Mouse (Mus musculus) hindbrain, embryonic 13.5 days (tissue): ENCODE data around the gene Il10rb. TPM values are rescaled to one million over a fixed set of nuclear protein-coding genes. Genes with fewer than 3 reads are reported as not detected.

Experiments used
- ATAC-seq: fragments of 200-750 bp; cut with Nextera tagmentation; 2 replicates; pipeline ENCODE4 v1.8.0; 2017; ENCODE audit warnings: moderate TSS enrichment; ENCODE audit not compliant: low FRiP score
- H3K27ac ChIP-seq: fragments of 300-500 bp; sonication (generic); 2 replicates; pipeline ENCODE4 v1.5.1; 2015; ENCODE audit warnings: inconsistent platforms, mild to moderate bottlenecking, moderate library complexity
- H3K27me3 ChIP-seq: fragments of 300-500 bp; sonication (generic); 2 replicates; pipeline ENCODE4 v1.6.1; 2015; ENCODE audit warnings: mild to moderate bottlenecking, inconsistent platforms
- H3K36me3 ChIP-seq: fragments of 300-500 bp; sonication (generic); 2 replicates; pipeline ENCODE4 v1.6.1; 2015; ENCODE audit warnings: mild to moderate bottlenecking, inconsistent platforms
- H3K4me1 ChIP-seq: fragments of 300-500 bp; sonication (generic); replicated peaks from 2 replicates; pipeline ENCODE4 v1.6.1; 2015; ENCODE audit warnings: inconsistent platforms
- H3K4me2 ChIP-seq: fragments of 300-500 bp; sonication (generic); 2 replicates; pipeline ENCODE4 v1.6.1; 2015; ENCODE audit warnings: inconsistent platforms, mild to moderate bottlenecking, moderate library complexity
- H3K4me3 ChIP-seq: fragments of 300-500 bp; sonication (generic); 2 replicates; pipeline ENCODE4 v1.5.1; 2015; ENCODE audit warnings: mild to moderate bottlenecking, inconsistent platforms
- H3K9ac ChIP-seq: fragments of 300-500 bp; sonication (generic); 2 replicates; pipeline ENCODE4 v1.6.1; 2015; ENCODE audit warnings: mild to moderate bottlenecking, inconsistent platforms
- H3K9me3 ChIP-seq: fragments of 300-500 bp; sonication (generic); 2 replicates; pipeline ENCODE4 v1.6.1; 2016; ENCODE audit warnings: inconsistent platforms
- WGBS: fragments of 180-500 bp; shearing (Covaris S2); methylation state at CpG from one replicate; pipeline ENCODE4 v1.1.7; 2015; 5-methylcytosine and 5-hydroxymethylcytosine counted together
- polyA plus RNA-seq: library from polyadenylated mRNA; unstranded; fragments of >200 nt; fragmentation: Nextera tagmentation; extraction: Ambion mirVana; gene quantifications from 2 replicates; pipeline ENCODE4 v1.2.1, GENCODE M21; 2015

The Il10rb gene
- polyA plus RNA-seq, 1 experiment from 2014 or later, result 11.1 TPM

DNA sequence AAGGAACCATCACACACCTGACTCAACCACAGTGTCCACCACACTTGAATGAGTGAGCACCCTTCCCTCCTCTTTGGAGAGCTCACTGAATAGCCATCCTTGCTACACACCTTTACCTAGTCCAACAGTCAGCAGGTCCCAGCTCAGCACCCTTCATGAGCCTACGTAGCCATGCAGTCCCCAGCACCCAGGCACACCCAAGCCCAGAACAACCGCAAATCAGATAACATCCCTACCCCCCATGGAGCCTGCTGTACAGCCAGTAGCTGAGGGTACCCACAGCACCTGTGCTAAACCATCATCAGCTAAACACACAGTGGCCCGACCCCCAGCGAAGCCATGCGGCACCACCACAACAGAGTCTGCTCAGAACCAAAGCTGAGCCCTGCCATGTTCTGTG lies 42.1 kb downstream of the Il10rb start:
- no peaks in the 10 kb centered on the region for H3K36me3 ChIP-seq
- H3K27ac ChIP-seq, result no peak overlapping the region
- no peak overlapping the region for H3K9ac ChIP-seq
- no peak overlapping the region for H3K4me3 ChIP-seq
- H3K9me3 ChIP-seq, result no peaks in the 10 kb centered on the region
- ATAC-seq, result no peak
- no peaks in the 10 kb centered on the region for H3K4me1 ChIP-seq
- H3K4me2 ChIP-seq, result no peak overlapping the region
- WGBS, result 97% methylated on average over 5 of the region's 5 CpGs
- H3K27me3 ChIP-seq, result no peaks in the 10 kb centered on the region

DNA sequence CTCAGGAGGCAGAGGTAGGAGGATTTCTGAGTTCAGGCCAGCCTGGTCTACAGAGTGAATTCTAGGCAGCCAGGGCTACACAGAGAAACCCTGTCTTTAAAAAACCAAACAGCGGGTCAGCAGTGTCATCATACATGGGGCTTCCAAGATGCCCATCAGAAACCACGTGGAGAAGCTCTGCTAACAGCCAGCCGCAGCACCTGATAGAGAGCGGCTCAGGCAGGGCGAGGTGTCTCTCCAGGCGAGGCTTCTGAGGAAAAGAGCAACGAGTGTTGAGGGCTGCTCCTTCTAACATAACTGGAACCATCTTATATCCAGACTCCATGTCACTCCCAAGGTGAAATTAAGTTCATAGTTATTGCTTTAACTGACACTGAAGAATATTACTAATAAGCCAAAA lies 42.9 kb downstream of the Il10rb start:
- H3K4me2 ChIP-seq, result no peak overlapping the region
- no peaks in the 10 kb centered on the region for H3K4me1 ChIP-seq
- no peak overlapping the region for H3K9ac ChIP-seq
- no peak overlapping the region for H3K27ac ChIP-seq
- no peaks in the 10 kb centered on the region for H3K27me3 ChIP-seq
- 84% methylated on average over 7 of the region's 7 CpGs for WGBS
- no peak for ATAC-seq
- no peaks in the 10 kb centered on the region for H3K36me3 ChIP-seq
- no peaks in the 10 kb centered on the region for H3K9me3 ChIP-seq
- H3K4me3 ChIP-seq, result no peak overlapping the region

DNA sequence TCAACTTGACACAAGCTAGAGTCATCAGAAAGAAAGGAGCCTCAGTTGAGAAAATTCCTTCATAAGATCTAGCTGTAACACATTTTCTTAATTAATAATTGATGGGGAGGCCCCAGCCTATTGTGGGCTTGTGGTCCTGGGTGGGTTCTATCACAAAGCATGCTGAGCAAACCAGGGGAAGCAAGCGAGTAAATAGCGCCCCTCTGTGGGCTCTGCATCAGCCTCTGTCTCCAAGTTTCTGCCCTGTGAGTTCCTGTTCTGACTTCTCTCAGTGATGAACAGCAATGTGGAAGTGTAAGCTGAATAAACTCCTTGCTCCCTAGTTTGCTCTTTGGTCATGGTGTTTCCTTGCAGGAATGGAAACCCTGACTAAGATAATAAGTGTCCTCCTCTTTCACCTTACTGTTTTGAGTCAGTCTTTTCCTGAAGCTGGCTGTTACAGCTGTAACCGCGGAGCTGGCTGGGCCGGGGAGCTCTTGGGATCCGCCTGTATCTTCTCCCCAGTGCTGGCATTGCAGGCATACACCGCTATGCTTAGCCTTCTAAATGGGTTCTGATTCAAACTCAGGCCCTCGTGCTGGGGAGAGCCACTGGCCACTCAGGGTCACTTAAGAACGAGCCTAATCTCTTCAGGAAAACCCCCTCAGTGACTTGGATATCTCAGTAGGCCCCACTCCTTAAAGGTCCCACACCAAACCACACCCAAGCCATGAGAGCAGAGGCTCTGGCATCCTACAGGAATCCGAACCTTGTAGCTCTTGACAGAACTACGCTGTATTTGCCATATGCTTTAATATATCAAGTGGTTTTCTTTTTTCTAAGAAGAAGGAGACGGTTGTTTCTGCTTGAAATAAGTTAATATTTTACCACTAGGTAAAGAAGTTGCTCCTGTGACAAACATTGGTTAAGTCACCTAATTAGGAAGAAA lies 44.4 kb downstream of the Il10rb start:
- H3K9me3 ChIP-seq, result no peaks in the 10 kb centered on the region

DNA sequence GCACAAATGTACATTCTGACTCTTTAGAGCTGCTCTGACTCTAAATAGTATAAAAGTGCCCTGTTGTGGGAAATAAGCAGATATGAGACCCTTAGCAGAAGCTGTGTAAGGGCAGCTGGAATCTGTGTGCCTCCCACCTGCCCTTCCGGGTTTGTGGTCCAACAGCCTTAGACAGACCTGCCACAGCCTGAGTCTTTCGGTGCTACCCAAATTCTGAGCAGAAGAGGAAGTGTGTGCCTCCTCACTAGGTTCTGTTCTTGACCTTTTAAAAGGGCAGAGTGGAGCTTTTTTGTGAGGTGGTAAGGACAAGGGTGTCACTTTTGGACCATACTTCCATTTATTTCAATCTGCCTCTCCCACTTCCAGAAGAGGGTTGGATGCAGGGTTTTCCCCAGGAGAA lies 46.0 kb downstream of the Il10rb start:
- Histone ChIP-seq H3K27ac (no peak overlapping the region), H3K4me1 (no peaks in the 10 kb centered on the region), H3K9ac (no peak overlapping the region), H3K27me3 (no peaks in the 10 kb centered on the region), H3K36me3 (no peaks in the 10 kb centered on the region), H3K4me3 (no peak overlapping the region), H3K4me2 (no peak overlapping the region), H3K9me3 (no peaks in the 10 kb centered on the region)
- 83% methylated on average over 2 of the region's 2 CpGs for WGBS
- no peak for ATAC-seq

More for the DNA sequence above, 44.4 kb downstream of the Il10rb start:
- 86% methylated on average over 12 of the region's 12 CpGs for WGBS
- Histone ChIP-seq H3K9ac (no peak overlapping the region), H3K36me3 (no peaks in the 10 kb centered on the region), H3K4me3 (no peak overlapping the region), H3K27me3 (no peaks in the 10 kb centered on the region), H3K4me2 (no peak overlapping the region), H3K27ac (no peak overlapping the region), H3K4me1 (no peaks in the 10 kb centered on the region)
- ATAC-seq, result no peak

DNA sequence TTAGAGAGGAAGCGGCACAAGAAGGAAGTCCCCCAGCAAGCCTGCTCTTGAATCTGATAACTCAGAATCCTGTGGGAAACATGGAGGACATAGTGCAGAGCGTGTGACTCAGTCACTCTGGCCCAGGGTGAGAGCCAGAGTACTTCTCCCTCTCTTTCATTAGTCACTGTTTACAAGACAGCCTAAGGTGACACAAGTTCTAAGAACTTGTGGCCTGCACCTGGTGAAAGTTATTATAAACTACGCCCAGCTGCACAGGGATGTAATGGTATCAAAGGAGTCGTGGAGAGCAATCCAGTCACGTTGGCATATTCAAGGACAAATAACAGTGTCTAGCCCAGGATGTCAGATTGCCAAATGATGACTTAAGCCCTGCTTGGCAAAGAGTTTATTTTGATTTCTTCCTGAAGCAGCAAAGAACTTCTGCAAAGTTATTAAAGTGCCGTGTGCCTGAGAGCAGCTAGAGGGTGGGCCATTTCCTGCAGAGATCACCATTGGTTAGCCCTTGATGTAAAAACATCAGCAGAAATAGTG lies 46.5 kb downstream of the Il10rb start:
- H3K4me1 ChIP-seq, result no peaks in the 10 kb centered on the region
- 70% methylated on average over 6 of the region's 6 CpGs for WGBS

DNA sequence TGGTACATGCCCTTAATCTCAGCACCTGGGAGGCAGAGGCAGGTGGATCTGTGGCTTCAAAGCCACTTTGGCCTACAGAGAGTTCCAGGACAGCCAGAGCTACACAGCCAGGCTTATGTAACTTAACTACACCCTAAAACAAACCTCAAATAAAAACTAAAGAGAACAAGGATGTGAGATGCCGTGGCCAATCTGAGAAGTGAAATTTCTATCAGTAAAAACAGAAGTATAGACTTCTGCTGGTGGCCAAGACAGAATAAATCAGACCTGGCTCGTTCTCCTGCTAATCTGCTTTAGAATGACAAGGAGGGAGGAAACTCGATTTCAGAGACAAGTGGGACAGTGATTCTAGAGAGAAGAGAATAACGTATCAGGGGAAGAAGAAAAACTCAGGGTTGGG lies 49.9 kb downstream of the Il10rb start:
- no peak overlapping the region for H3K4me2 ChIP-seq
- no peaks in the 10 kb centered on the region for H3K36me3 ChIP-seq
- H3K27ac ChIP-seq, result no peak overlapping the region
- 75% methylated on average over 4 of the region's 4 CpGs for WGBS
- no peak overlapping the region for H3K9ac ChIP-seq
- no peak overlapping the region for H3K4me3 ChIP-seq
- no peaks in the 10 kb centered on the region for H3K27me3 ChIP-seq
- H3K4me1 ChIP-seq, result peaks cover 6% of the 10 kb centered on the region; the same call in 1 of the 2 replicates
- no peaks in the 10 kb centered on the region for H3K9me3 ChIP-seq
- no peak for ATAC-seq

More for the DNA sequence above, 46.5 kb downstream of the Il10rb start:
- no peaks in the 10 kb centered on the region for H3K36me3 ChIP-seq
- no peaks in the 10 kb centered on the region for H3K9me3 ChIP-seq
- no peak for ATAC-seq
- H3K4me2 ChIP-seq, result no peak overlapping the region
- no peak overlapping the region for H3K27ac ChIP-seq
- H3K4me3 ChIP-seq, result no peak overlapping the region
- H3K9ac ChIP-seq, result no peak overlapping the region
- H3K27me3 ChIP-seq, result no peaks in the 10 kb centered on the region

DNA sequence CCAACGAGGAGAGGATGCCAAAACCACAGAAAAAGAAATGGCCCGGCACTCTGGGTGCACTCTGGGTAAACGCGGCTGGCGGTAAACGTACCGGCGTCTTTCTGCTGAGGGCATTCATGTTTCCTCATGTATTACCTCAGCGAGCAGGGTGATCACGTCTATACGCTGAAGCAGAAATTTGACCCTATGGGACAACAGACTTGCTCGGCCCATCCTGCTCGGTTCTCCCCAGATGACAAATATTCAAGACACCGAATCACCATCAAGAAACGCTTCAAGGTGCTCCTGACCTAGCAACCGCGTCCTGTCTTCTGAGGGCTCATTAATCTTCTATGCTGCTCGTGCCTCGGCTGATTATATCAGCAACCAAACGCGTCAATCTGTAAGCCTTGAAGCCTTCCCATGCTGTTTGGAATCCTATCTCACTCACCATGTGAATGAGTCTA lies 52.4 kb downstream of the Il10rb start:
- Histone ChIP-seq H3K27ac (no peak overlapping the region), H3K4me3 (no peak overlapping the region), H3K9me3 (no peaks in the 10 kb centered on the region), H3K4me1 (peaks cover 6% of the 10 kb centered on the region; the same call in 1 of the 2 replicates), H3K27me3 (peaks cover 3% of the 10 kb centered on the region; the same call in 1 of the 2 replicates), H3K4me2 (no peak overlapping the region), H3K9ac (no peak overlapping the region), H3K36me3 (no peaks in the 10 kb centered on the region)
- 72% methylated on average over 21 of the region's 21 CpGs for WGBS
- ATAC-seq, result no peak

DNA sequence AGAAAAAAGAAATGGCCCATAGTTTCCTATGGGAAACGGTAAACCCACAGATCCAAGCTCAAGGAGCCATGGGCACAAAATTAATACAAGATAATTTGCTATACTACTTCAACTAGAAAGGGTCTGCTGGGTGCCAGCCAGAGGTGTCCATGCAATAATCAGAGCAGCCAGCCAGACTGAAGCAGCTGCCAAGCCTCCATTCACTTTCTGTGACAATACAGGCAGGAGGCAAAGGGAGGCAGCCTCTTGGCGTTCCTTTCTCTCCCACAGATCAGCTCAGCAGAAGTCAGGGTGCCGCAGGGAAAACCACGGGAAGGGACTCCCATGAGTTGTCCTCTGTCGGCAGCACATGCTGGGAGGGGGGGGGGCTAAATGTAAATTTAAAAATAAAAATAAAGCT lies 53.0 kb downstream of the Il10rb start:
- Histone ChIP-seq H3K27ac (0 out of 2 replicates have a peak overlapping the region, but pooled peaks have one; percentile 5), H3K9ac (no peak overlapping the region), H3K4me3 (no peak overlapping the region), H3K4me1 (peaks cover 7% of the 10 kb centered on the region), H3K27me3 (peaks cover 3% of the 10 kb centered on the region; the same call in 1 of the 2 replicates), H3K4me2 (no peak overlapping the region), H3K36me3 (no peaks in the 10 kb centered on the region), H3K9me3 (no peaks in the 10 kb centered on the region)
- WGBS, result 48% methylated on average over 5 of the region's 5 CpGs
- ATAC-seq, result no peak

DNA sequence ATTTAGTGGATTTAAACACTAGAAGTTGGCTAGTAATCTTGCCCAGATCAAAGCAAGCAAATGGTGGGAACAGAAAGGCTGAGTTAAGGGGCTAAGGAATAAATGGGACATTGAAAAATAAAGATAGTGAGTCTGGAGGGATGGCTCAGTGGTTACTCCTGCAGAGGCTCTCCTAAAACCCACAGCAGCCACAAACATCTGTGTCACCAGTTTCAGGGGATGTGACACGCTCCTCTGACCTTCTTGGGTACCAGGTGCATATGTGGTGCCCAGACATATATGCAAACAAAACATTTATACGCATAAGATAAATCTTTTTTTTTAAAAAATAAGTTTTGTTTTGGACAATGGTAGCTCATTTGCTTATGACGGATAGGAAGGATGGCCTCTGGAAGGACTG lies 53.4 kb downstream of the Il10rb start:
- ATAC-seq, result no peak
- Histone ChIP-seq H3K4me2 (no peak overlapping the region), H3K36me3 (no peaks in the 10 kb centered on the region), H3K9me3 (no peaks in the 10 kb centered on the region), H3K4me3 (no peak overlapping the region), H3K27me3 (peaks cover 3% of the 10 kb centered on the region; the same call in 1 of the 2 replicates), H3K27ac (0 out of 2 replicates have a peak overlapping the region, but pooled peaks have one; percentile 5), H3K9ac (no peak overlapping the region), H3K4me1 (peaks cover 10% of the 10 kb centered on the region)
- WGBS, result 92% methylated on average over 3 of the region's 3 CpGs

DNA sequence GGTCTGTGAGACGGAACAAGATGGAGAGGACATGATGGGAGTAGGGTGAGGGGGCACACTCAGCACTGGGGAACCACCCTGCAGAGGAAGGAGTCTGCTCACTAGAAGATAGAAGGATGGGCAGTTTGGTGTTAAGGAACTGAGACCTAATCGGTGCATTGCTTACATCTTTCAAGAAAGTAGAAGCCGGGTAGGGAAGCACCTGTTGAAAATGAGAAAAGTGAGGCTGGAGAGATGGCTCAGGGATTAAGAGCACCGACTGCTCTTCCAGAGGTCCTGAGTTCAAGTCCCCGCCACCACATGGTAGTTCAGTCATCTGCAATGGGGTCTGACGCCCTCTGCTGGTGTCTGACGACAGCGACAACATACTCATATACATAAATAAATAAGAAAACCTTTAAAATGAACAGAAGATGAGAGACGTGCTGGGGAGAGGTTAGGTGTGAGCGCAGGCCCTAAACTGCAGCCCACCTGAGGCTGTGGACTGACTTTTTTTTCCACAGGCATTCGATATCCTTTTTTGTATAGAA lies 53.9 kb downstream of the Il10rb start:
- H3K27ac ChIP-seq, result no peak overlapping the region
- 71% methylated on average over 11 of the region's 11 CpGs for WGBS

DNA sequence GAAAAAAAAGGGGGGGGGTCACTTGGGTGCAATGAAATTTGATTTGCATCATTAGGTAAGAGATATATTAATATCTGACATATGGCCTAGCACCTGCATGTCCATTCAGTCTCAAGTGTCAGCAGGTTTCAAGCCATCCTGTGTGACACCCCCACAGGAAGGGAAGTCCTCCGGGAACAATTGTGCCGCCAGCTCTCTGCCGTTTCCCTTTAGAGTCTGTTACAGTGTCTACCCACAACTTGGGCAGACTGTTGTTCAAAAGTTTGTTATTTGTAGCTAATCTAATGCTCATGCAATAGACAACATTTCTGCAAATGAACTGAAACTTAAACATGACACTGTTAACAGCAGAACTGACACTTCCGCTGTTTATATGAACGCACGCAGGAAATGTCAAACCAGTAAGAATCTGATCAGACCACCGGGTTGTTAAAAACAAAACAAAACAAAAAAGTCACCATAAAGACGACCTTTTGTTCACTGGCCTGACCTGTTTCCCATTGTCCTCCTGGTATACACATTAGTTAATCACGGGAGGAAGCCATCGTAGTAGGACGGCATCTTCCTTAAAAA lies 55.2 kb downstream of the Il10rb start:
- no peaks in the 10 kb centered on the region for H3K9me3 ChIP-seq

More for the DNA sequence above, 53.9 kb downstream of the Il10rb start:
- Histone ChIP-seq H3K36me3 (no peaks in the 10 kb centered on the region), H3K27me3 (peaks cover 3% of the 10 kb centered on the region; the same call in 1 of the 2 replicates), H3K9me3 (no peaks in the 10 kb centered on the region), H3K4me3 (no peak overlapping the region), H3K9ac (no peak overlapping the region), H3K4me2 (no peak overlapping the region), H3K4me1 (peaks cover 10% of the 10 kb centered on the region)
- ATAC-seq, result no peak

DNA sequence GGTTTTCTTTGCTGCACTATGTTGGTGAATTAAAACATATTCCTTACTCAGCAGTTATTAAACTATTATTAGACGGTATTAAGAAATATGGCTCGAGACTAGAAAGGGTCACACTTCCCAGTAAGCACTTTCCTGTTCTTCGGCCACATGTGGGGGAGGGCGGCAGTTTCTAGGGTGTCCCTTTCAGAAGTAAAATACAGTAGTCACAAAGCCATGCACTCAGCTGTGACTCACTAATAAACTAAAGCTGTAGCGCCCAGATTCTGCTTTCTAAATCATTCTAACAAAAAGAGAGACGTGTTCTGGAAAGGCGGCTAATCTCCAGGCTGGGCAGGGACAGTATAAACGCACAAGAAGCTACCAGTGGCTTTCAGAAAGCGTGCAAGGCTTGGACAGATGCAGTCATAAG lies 55.8 kb downstream of the Il10rb start:
- Histone ChIP-seq H3K27ac (no peak overlapping the region), H3K4me3 (no peak overlapping the region), H3K4me2 (no peak overlapping the region), H3K9me3 (no peaks in the 10 kb centered on the region), H3K9ac (no peak overlapping the region), H3K27me3 (peaks cover 3% of the 10 kb centered on the region; the same call in 1 of the 2 replicates), H3K36me3 (no peaks in the 10 kb centered on the region), H3K4me1 (peaks cover 28% of the 10 kb centered on the region)
- 68% methylated on average over 9 of the region's 9 CpGs for WGBS
- ATAC-seq, result no peak

More for the DNA sequence above, 55.2 kb downstream of the Il10rb start:
- peaks cover 3% of the 10 kb centered on the region; the same call in 1 of the 2 replicates for H3K27me3 ChIP-seq
- ATAC-seq, result no peak
- 66% methylated on average over 11 of the region's 11 CpGs for WGBS
- H3K27ac ChIP-seq, result no peak overlapping the region
- H3K4me1 ChIP-seq, result peaks cover 22% of the 10 kb centered on the region
- no peaks in the 10 kb centered on the region for H3K36me3 ChIP-seq
- no peak overlapping the region for H3K4me3 ChIP-seq
- H3K4me2 ChIP-seq, result no peak overlapping the region
- no peak overlapping the region for H3K9ac ChIP-seq
